Mouse (Mus musculus): ENCODE measurements at regions not wholly inside any gene's neighbourhood (a gene's known extent, or its start where the extent isn't known, plus 50 kb on each side); places are given as distances from the start of the nearest gene placed in this dataset.

DNA sequence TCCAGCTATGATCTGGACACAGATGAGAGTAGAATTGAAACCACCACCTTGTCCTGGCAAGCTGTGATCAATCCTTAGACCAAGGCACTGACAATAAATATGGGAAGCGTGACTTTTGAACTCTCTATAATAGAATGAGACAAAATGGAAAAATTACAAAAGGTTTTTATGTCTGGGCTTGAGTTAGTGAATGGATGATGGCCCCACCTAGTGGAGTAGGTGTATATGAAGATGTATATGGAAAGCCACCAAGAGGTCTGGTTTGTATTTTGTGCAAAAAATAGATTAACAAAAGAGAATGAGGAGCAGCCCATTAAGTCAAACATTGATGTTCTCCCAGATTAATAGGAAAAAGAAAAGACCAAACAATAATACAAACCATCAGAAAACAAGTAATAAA lies 172.5 kb downstream of the Tacr3 start:
- TF ChIP-seq CTCF (IDR thresholded peaks at IDR 0.05), result peak; percentile 32
- in situ Hi-C loops (cut with MboI; ENCODE audit: low pct_unique_long_range_greater_than_20kb), result no loop called here

DNA sequence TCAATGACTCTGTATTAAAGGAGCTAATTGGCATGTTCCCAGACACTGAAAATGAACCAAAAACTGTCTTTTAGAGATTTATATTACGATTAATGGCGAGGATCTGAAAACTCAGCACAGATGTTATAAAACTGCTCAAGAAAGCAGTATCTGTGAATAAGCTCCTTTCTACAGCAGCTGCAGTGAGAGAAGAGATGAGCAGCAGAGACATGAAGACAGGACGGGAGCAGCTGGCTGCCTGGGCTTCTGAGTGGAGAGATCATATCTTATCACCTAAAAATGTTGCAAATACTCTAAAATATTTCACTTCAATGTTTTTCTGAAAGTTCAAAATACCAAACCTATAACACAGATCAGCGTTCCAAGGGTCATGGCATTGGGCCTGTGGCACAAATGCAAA lies 187.0 kb downstream of the Tacr3 start:
- ATAC-seq (no peak), DNase-seq (ENCODE audit: low read depth, low spot score) (no peak)
- H3K27me3 ChIP-seq, result no peaks in the 10 kb centered on the region
- in situ Hi-C loops (cut with MboI; ENCODE audit: low pct_unique_long_range_greater_than_20kb), result no loop called here
- TF ChIP-seq CTCF (IDR thresholded peaks at IDR 0.05), result no peak
- CTCF ChIA-PET, result interaction anchor here (1.0 to 1.4 kb wide), 3 partner anchors 10 to 29 kb away, joined by 3 read pairs; no protein-coding TSS in a partner anchor
- POLR2A ChIA-PET, result no interaction called here

More for the DNA sequence above, 172.5 kb downstream of the Tacr3 start:
- no peak for DNase-seq (ENCODE audit: low read depth, low spot score)
- CTCF ChIA-PET, result interaction anchor here (1.3 kb wide), 1 partner anchor 140 kb away, joined by 3 read pairs; no protein-coding TSS in a partner anchor
- no peaks in the 10 kb centered on the region for H3K27me3 ChIP-seq
- POLR2A ChIA-PET, result no interaction called here
- no peak for ATAC-seq

DNA sequence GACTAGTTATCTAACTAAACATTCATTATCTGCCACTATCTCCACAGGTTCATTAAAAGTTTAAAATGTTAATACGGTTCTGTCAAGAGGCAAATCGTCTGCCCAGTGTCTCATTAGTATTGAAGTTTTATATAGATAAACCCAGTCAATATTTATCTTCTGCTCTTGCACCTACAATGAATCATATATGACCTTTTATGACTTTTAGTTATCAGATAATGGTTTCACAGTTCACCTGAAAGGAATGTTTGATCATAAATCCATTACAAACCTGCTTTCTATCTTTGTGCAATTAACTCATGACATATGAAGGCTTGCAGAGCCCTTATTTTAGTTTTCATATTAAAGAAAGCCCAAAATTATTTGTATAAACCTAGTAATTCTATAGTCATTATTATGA lies 188.0 kb upstream of the Cenpe start:
- in situ Hi-C loops (cut with MboI; ENCODE audit: low pct_unique_long_range_greater_than_20kb), result no loop called here
- H3K27me3 ChIP-seq, result no peaks in the 10 kb centered on the region
- TF ChIP-seq CTCF (IDR thresholded peaks at IDR 0.05), result no peak
- ATAC-seq, result no peak
- CTCF ChIA-PET, result interaction anchor here (1.2 to 2.4 kb wide), 3 partner anchors 11 to 44 kb away, joined by 3 to 7 read pairs (median 3); no protein-coding TSS in a partner anchor
- POLR2A ChIA-PET, result no interaction called here
- no peak for DNase-seq (ENCODE audit: low read depth, low spot score)

DNA sequence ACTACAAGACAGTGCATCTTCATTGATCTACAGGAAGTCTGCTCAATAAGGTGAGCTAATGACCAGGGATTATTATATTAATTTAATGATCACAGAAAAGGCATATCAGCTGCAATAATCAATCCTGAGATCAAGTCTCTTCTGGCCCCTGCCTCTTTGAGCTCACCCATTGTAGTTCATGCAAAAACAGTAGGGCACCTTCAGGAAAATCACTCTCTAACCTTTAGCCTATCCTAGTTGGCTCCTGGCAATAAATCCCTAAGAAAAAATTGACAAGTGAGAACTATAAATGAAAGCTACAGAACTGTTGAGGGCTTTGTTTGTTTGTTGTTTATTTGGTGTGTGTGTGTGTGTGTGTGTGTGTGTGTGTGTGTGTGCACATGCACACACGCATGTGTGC lies 187.5 kb upstream of the Cenpe start:
- POLR2A ChIA-PET, result no interaction called here

DNA sequence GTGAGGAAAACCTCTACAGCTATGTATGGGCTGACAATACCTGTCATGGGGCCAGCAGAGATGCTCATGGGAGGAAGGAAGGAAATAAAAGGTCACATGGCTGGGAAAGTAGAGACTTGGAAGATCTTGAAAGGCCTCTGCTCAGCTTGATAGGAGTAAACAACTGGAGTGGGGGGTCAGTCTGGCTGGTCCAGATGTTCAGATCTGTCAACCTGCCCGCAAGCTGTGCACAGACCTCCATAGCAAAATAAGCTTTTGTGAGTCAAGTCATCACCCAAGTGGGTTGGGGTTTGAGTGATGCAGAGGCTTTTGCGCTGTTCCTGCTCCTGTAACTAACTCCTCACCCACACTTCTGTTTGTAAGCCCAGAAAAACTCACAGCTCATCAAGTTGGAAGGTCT lies 179.9 kb upstream of the Cenpe start:
- ChIA-PET CTCF (interaction anchor here (2.0 kb wide), 1 partner anchor 7 kb away, joined by 4 read pairs; no protein-coding TSS in a partner anchor), POLR2A (interaction anchor here (1.0 kb wide), 1 partner anchor 85 kb away, joined by 5 read pairs; no protein-coding TSS in a partner anchor)
- no peak for TF ChIP-seq CTCF (IDR thresholded peaks at IDR 0.05)
- in situ Hi-C loops (cut with MboI; ENCODE audit: low pct_unique_long_range_greater_than_20kb), result no loop called here
- no peaks in the 10 kb centered on the region for H3K27me3 ChIP-seq
- no peak for DNase-seq (ENCODE audit: low read depth, low spot score)
- ATAC-seq, result no peak

More for the DNA sequence above, 187.5 kb upstream of the Cenpe start:
- CTCF ChIA-PET, result interaction anchor here (1.2 to 2.4 kb wide), 4 partner anchors 9 to 44 kb away, joined by 3 to 7 read pairs (median 4); no protein-coding TSS in a partner anchor
- DNase-seq (ENCODE audit: low read depth, low spot score), result no peak
- in situ Hi-C loops (cut with MboI; ENCODE audit: low pct_unique_long_range_greater_than_20kb), result no loop called here
- TF ChIP-seq CTCF (IDR thresholded peaks at IDR 0.05), result no peak
- no peak for ATAC-seq
- H3K27me3 ChIP-seq, result no peaks in the 10 kb centered on the region

DNA sequence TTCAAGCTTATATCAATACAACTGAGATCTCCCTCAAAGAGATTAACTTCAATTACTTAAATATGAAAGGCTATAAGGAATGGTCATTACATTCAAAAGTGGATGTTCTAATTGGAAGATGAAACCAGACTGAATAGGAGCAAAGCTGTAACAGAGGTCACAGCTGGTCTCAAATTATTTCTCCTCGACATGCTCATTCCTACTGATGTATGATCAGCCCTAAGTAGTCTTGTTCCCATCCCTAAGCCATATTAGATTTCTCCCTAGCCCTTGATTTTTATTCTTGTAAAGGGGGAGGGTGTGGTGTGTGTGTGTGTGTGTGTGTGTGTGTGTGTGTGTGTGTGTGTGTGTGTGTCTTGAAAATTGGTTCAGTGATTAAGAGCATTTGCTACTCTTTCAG lies 175.0 kb upstream of the Cenpe start:
- POLR2A ChIA-PET, result no interaction called here
- in situ Hi-C loops (cut with MboI; ENCODE audit: low pct_unique_long_range_greater_than_20kb), result no loop called here
- CTCF ChIA-PET, result interaction anchor here (0.5 kb wide), 1 partner anchor 10 kb away, joined by 3 read pairs; no protein-coding TSS in a partner anchor
- H3K27me3 ChIP-seq, result no peaks in the 10 kb centered on the region
- DNase-seq (ENCODE audit: low read depth, low spot score) (no peak), ATAC-seq (no peak)
- TF ChIP-seq CTCF (IDR thresholded peaks at IDR 0.05), result no peak

DNA sequence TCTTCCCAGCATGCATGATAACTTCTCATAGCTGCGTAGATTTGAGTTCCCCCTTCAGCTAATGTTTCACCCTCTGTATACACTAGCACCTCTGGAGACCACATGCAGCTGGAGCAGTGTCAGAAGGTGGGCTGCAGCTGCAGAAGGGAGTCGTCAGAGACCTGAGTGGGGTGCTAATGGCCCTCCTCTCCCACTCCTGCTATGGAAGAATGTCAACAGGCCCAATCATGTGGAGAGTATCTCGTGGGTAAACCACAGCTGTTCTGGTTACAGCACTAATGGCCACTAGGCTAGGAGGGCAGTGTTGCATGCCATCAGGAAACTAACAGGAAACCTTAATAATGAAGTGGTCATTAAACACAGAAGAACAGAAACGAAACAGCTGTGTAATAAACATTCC lies 170.1 kb upstream of the Cenpe start:
- DNase-seq (ENCODE audit: low read depth, low spot score), result no peak
- in situ Hi-C loops (cut with MboI; ENCODE audit: low pct_unique_long_range_greater_than_20kb), result no loop called here
- TF ChIP-seq CTCF (IDR thresholded peaks at IDR 0.05), result no peak
- POLR2A ChIA-PET, result no interaction called here
- CTCF ChIA-PET, result interaction anchor here (1.4 to 2.3 kb wide), 3 partner anchors 8 to 26 kb away, joined by 3 to 5 read pairs (median 4); no protein-coding TSS in a partner anchor
- H3K27me3 ChIP-seq, result no peaks in the 10 kb centered on the region
- no peak for ATAC-seq

DNA sequence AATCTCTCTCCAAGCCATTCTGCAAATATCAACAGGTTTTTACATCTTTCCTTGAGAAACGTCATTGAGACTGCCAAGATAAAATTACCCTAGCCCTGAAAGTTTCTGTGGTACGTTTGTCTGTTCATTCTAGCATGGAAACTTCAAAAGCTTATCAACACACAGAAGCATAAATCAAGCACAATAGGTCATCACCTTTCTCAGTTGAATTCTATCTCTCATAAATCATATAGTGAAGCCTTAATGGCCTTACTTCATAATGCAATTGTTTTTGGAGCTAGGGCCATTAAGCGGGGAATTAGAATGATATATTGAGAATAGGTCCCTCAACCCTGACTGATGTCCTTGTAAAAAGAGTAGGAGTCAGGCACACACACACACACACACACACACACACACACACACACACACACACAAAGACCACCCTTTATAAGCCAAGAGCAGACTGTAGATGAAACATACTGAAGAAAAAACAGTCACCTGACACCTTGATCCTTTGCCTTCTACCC lies 166.5 kb upstream of the Cenpe start:
- TF ChIP-seq CTCF (IDR thresholded peaks at IDR 0.05), result no peak
- no peak for DNase-seq (ENCODE audit: low read depth, low spot score)
- ATAC-seq, result no peak
- in situ Hi-C loops (cut with MboI; ENCODE audit: low pct_unique_long_range_greater_than_20kb), result no loop called here
- H3K27me3 ChIP-seq, result no peaks in the 10 kb centered on the region
- CTCF ChIA-PET, result interaction anchor here (1.1 kb wide), 1 partner anchor 30 kb away, joined by 3 read pairs; no protein-coding TSS in a partner anchor
- POLR2A ChIA-PET, result no interaction called here

DNA sequence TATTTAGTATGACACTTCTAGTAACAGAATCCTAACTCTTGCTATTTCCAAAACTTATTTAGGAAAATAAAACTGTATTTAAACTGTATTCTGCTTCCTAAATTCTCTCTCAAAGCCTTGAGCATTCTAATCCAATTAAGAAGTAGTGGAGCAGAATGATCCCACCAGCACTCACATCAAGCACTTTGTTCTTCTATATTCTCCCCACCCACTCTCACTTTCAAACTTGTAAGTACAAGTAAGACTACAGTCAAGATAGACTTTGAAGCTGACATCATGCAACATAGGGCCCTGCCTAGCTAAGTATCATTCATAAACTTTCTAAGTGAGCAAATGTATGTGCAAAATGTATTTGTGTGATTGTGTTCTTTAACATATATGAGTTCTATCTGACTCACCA lies 120.8 kb upstream of the Cenpe start:
- ATAC-seq, result no peak
- no peak for TF ChIP-seq CTCF (IDR thresholded peaks at IDR 0.05)
- ChIA-PET POLR2A (no interaction called here), CTCF (no interaction called here)
- in situ Hi-C loops (cut with MboI; ENCODE audit: low pct_unique_long_range_greater_than_20kb), result no loop called here
- no peaks in the 10 kb centered on the region for H3K27me3 ChIP-seq
- DNase-seq (ENCODE audit: low read depth, low spot score), result no peak

DNA sequence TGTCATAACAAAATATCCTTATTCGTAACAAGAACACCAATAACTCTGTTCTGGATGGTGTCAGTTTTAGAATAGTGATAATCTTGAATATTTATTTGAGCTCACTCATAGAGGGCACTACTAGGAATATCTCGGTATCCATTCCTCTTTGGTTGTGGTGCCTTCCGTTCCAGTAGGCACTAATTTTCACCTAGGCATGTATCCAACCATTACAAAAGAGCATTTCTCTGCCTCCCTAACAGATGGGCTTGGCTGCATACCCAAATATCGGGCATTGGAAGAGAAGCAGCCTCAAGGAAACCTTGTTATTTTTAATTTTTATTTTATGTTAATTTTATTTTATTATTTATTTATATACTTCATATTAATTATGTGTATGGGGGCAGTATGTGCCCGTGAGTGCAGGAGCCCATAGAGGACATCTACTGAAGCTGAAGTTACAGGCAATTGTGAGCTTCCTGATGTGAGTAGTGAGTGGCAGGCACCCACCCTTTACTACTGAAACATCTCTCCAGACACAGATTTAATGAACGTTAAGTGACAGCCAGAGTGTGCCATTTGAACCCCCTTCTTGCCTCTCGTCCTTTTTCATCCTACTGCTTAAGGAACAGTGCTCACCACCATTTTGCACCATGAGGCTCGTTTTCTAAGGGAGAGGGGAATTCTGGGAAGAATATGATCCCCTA lies 111.3 kb upstream of the Cenpe start:
- in situ Hi-C loops (cut with MboI; ENCODE audit: low pct_unique_long_range_greater_than_20kb), result no loop called here
- POLR2A ChIA-PET, result no interaction called here
- CTCF ChIA-PET, result no interaction called here
- ATAC-seq (no peak), DNase-seq (ENCODE audit: low read depth, low spot score) (no peak)
- no peak for TF ChIP-seq CTCF (IDR thresholded peaks at IDR 0.05)
- no peaks in the 10 kb centered on the region for H3K27me3 ChIP-seq

All from Patski (cell line).